In genomic region chr3:100559431-100559830, GRCm38 (mm10) we compare ENCODE assay signal across 16 mouse cellular contexts.
"Had no signal": no experiment of that assay in that cellular context is flagged by ENCODE, and none has a peak within 500 bp of the region (broad histone marks: within the 10 kb centered on the region; RNA-seq: fewer than 3 reads in every experiment).

No protein-coding gene starts in this region.

- DNase-seq: kidney, adult 9 months; kidney, postnatal 36 days; layer of hippocampus, adult 9-11 months; layer of hippocampus, postnatal 36 days; liver; liver, embryonic 13.5 days; liver, postnatal 0 days; lung, postnatal 14 days; right cerebral cortex, postnatal 14 days; thymus, postnatal 4 days had no signal

- H3K27me3 ChIP-seq: limb, embryonic 12.5 days; liver, embryonic 13.5 days; lung, embryonic 15.5 days; megakaryocyte, embryonic 14.5 days; midbrain, embryonic 12.5 days had no signal

- H3K4me1 ChIP-seq: limb, embryonic 12.5 days; lung, embryonic 15.5 days; midbrain, embryonic 12.5 days had no signal

- H3K27ac ChIP-seq: kidney, postnatal 0 days; limb, embryonic 12.5 days; liver, embryonic 13.5 days; lung, embryonic 15.5 days; macrophage; midbrain, embryonic 12.5 days had no signal

- H3K4me3 ChIP-seq: limb, embryonic 12.5 days; liver, embryonic 13.5 days; lung, embryonic 15.5 days; megakaryocyte, embryonic 14.5 days; midbrain, embryonic 12.5 days had no signal
